Mouse (Mus musculus) neural tube, embryonic 15.5 days (tissue): ENCODE data around the gene Tvp23b. TPM values are rescaled to one million over a fixed set of nuclear protein-coding genes. Genes with fewer than 3 reads are reported as not detected.
A peak's percentile ranks its signal among the peaks of the same experiment; 100 is the strongest.

ENCODE experiments used
- ATAC-seq: fragments of 200-750 bp; cut with Nextera tagmentation; 2 replicates; pipeline ENCODE4 v1.8.0; 2017; ENCODE audit warnings: mild to moderate bottlenecking, moderate TSS enrichment, moderate library complexity; ENCODE audit not compliant: low FRiP score
- H3K27ac ChIP-seq: fragments of 300-500 bp; sonication (generic); replicated peaks from 2 replicates; pipeline ENCODE4 v1.5.1; 2015; ENCODE audit warnings: mild to moderate bottlenecking, inconsistent platforms
- H3K27me3 ChIP-seq: fragments of 300-500 bp; sonication (generic); replicated peaks from 2 replicates; pipeline ENCODE4 v1.6.1; 2015; ENCODE audit warnings: inconsistent platforms
- H3K36me3 ChIP-seq: fragments of 300-500 bp; sonication (generic); 2 replicates; pipeline ENCODE4 v1.6.1; 2015; ENCODE audit warnings: inconsistent platforms
- H3K4me1 ChIP-seq: fragments of 300-500 bp; sonication (generic); 2 replicates; pipeline ENCODE4 v1.6.1; 2015; ENCODE audit warnings: inconsistent platforms
- H3K4me2 ChIP-seq: fragments of 300-500 bp; sonication (generic); 2 replicates; pipeline ENCODE4 v1.6.1; 2015; ENCODE audit warnings: inconsistent platforms, mild to moderate bottlenecking, moderate library complexity
- H3K4me3 ChIP-seq: fragments of 300-500 bp; sonication (generic); replicated peaks from 2 replicates; pipeline ENCODE4 v1.5.1; 2015; ENCODE audit warnings: mild to moderate bottlenecking, inconsistent platforms
- H3K9ac ChIP-seq: fragments of 300-500 bp; sonication (generic); replicated peaks from 2 replicates; pipeline ENCODE4 v1.6.1; 2015; ENCODE audit warnings: mild to moderate bottlenecking, inconsistent platforms
- H3K9me3 ChIP-seq: fragments of 300-500 bp; sonication (generic); replicated peaks from 2 replicates; pipeline ENCODE4 v1.6.1; 2016; ENCODE audit warnings: inconsistent platforms
- WGBS: fragments of 180-500 bp; shearing (Covaris S2); methylation state at CpG from one replicate; pipeline ENCODE4 v1.1.7; 2015; ENCODE audit warnings: mixed read lengths; 5-methylcytosine and 5-hydroxymethylcytosine counted together
- polyA plus RNA-seq: library from polyadenylated mRNA; unstranded; fragments of >200 nt; fragmentation: Nextera tagmentation; extraction: Ambion mirVana; gene quantifications from 2 replicates; pipeline ENCODE4 v1.2.1, GENCODE M21; 2015

The Tvp23b gene
- polyA plus RNA-seq, 1 experiment from 2014 or later = 55.4 TPM

GRCm38 (mm10) chr11:62901699-62902323, 22.6 kb downstream of the Tvp23b start:
- Histone ChIP-seq H3K4me1 (no peaks in the 10 kb centered on the region), H3K27me3 (no peaks in the 10 kb centered on the region), H3K4me3 (no peak overlapping the region), H3K36me3 (no peaks in the 10 kb centered on the region), H3K9me3 (no peaks in the 10 kb centered on the region), H3K9ac (no peak overlapping the region), H3K27ac (no peak overlapping the region), H3K4me2 (no peak overlapping the region)
- WGBS = 31% methylated on average over 12 of the region's 12 CpGs
- ATAC-seq = no peak

- Histone ChIP-seq H3K9ac (no peak overlapping the region), H3K4me2 (no peak overlapping the region), H3K36me3 (no peaks in the 10 kb centered on the region), H3K4me3 (no peak overlapping the region), H3K27me3 (no peaks in the 10 kb centered on the region), H3K9me3 (no peaks in the 10 kb centered on the region), H3K4me1 (no peaks in the 10 kb centered on the region), H3K27ac (no peak overlapping the region)
- ATAC-seq = no peak
- 70% methylated on average over 6 of the region's 6 CpGs for WGBS
Observed at GRCm38 (mm10) chr11:62903871-62904495, 24.7 kb downstream of the Tvp23b start.

- no peak for ATAC-seq
- no peaks in the 10 kb centered on the region for H3K36me3 ChIP-seq
- H3K27me3 ChIP-seq = no peaks in the 10 kb centered on the region
- WGBS = 82% methylated on average over 3 of the region's 3 CpGs
- H3K4me3 ChIP-seq = no peak overlapping the region
- H3K4me1 ChIP-seq = 0 out of 2 replicates have a peak, but pooled peaks cover 4% of the 10 kb centered on the region
- no peak overlapping the region for H3K27ac ChIP-seq
- H3K9me3 ChIP-seq = no peaks in the 10 kb centered on the region
- H3K9ac ChIP-seq = no peak overlapping the region
- H3K4me2 ChIP-seq = no peak overlapping the region
Observed at GRCm38 (mm10) chr11:62909720-62910306, 30.6 kb downstream of the Tvp23b start.

- H3K9ac ChIP-seq = no peak overlapping the region
- no peaks in the 10 kb centered on the region for H3K9me3 ChIP-seq
- H3K36me3 ChIP-seq = no peaks in the 10 kb centered on the region
- 26% methylated on average over 8 of the region's 8 CpGs for WGBS
- H3K4me3 ChIP-seq = no peak overlapping the region
- H3K4me2 ChIP-seq = no peak overlapping the region
- H3K27me3 ChIP-seq = no peaks in the 10 kb centered on the region
- no peak for ATAC-seq
- H3K4me1 ChIP-seq = 0 out of 2 replicates have a peak, but pooled peaks cover 4% of the 10 kb centered on the region
- no peak overlapping the region for H3K27ac ChIP-seq
Observed at GRCm38 (mm10) chr11:62911362-62911761, 32.1 kb downstream of the Tvp23b start.

GRCm38 (mm10) chr11:62913141-62913540, 33.9 kb downstream of the Tvp23b start:
- Histone ChIP-seq H3K27ac (no peak overlapping the region), H3K4me3 (no peak overlapping the region), H3K9ac (no peak overlapping the region), H3K27me3 (no peaks in the 10 kb centered on the region), H3K36me3 (no peaks in the 10 kb centered on the region), H3K9me3 (no peaks in the 10 kb centered on the region), H3K4me2 (no peak overlapping the region), H3K4me1 (0 out of 2 replicates have a peak, but pooled peaks cover 4% of the 10 kb centered on the region)
- no peak for ATAC-seq
- 95% methylated on average over 2 of the region's 2 CpGs for WGBS

- WGBS = 61% methylated on average over 6 of the region's 6 CpGs
- no peak for ATAC-seq
Observed at GRCm38 (mm10) chr11:62914532-62914931, 35.3 kb downstream of the Tvp23b start.

GRCm38 (mm10) chr11:62915486-62915885, 36.2 kb downstream of the Tvp23b start:
- Histone ChIP-seq H3K9me3 (no peaks in the 10 kb centered on the region), H3K9ac (no peak overlapping the region), H3K27ac (no peak overlapping the region), H3K4me1 (peaks cover 11% of the 10 kb centered on the region; the same call in 1 of the 2 replicates), H3K36me3 (no peaks in the 10 kb centered on the region), H3K4me3 (no peak overlapping the region), H3K27me3 (no peaks in the 10 kb centered on the region), H3K4me2 (no peak overlapping the region)
- WGBS = 88% methylated on average over 2 of the region's 2 CpGs
- ATAC-seq = no peak

More at GRCm38 (mm10) chr11:62914532-62914931, 35.3 kb downstream of the Tvp23b start:
- no peaks in the 10 kb centered on the region for H3K36me3 ChIP-seq
- H3K9me3 ChIP-seq = no peaks in the 10 kb centered on the region
- H3K27me3 ChIP-seq = no peaks in the 10 kb centered on the region
- no peak overlapping the region for H3K4me3 ChIP-seq
- H3K4me1 ChIP-seq = 0 out of 2 replicates have a peak, but pooled peaks cover 4% of the 10 kb centered on the region
- no peak overlapping the region for H3K4me2 ChIP-seq
- no peak overlapping the region for H3K27ac ChIP-seq
- no peak overlapping the region for H3K9ac ChIP-seq

GRCm38 (mm10) chr11:62916765-62917164, 37.5 kb downstream of the Tvp23b start:
- Histone ChIP-seq H3K4me1 (peaks cover 14% of the 10 kb centered on the region; the same call in 1 of the 2 replicates), H3K9ac (no peak overlapping the region), H3K4me2 (no peak overlapping the region), H3K9me3 (no peaks in the 10 kb centered on the region), H3K27me3 (no peaks in the 10 kb centered on the region), H3K4me3 (no peak overlapping the region), H3K27ac (no peak overlapping the region), H3K36me3 (no peaks in the 10 kb centered on the region)
- ATAC-seq = no peak
- WGBS = 51% methylated on average over 2 of the region's 2 CpGs

- WGBS = 62% methylated on average over 6 of the region's 6 CpGs
- no peak for ATAC-seq
Observed at GRCm38 (mm10) chr11:62919946-62920742, 40.9 kb downstream of the Tvp23b start.

GRCm38 (mm10) chr11:62920743-62921050, 41.4 kb downstream of the Tvp23b start:
- Histone ChIP-seq H3K27me3 (no peaks in the 10 kb centered on the region), H3K4me2 (peak overlapping the region; percentile 48), H3K9ac (no peak overlapping the region), H3K9me3 (no peaks in the 10 kb centered on the region), H3K36me3 (no peaks in the 10 kb centered on the region), H3K4me3 (peak overlapping the region; percentile 35), H3K4me1 (peaks cover 14% of the 10 kb centered on the region; the same call in 1 of the 2 replicates), H3K27ac (0 out of 2 replicates have a peak overlapping the region, but pooled peaks have one; percentile 37)
- WGBS = 18% methylated on average over 6 of the region's 6 CpGs
- ATAC-seq = no peak

More at GRCm38 (mm10) chr11:62919946-62920742, 40.9 kb downstream of the Tvp23b start:
- Histone ChIP-seq H3K27me3 (no peaks in the 10 kb centered on the region), H3K4me3 (peak overlapping the region; percentile 35), H3K4me2 (peak overlapping the region; percentile 48), H3K27ac (0 out of 2 replicates have a peak overlapping the region, but pooled peaks have one; percentile 37), H3K4me1 (peaks cover 14% of the 10 kb centered on the region; the same call in 1 of the 2 replicates), H3K9me3 (no peaks in the 10 kb centered on the region), H3K9ac (no peak overlapping the region), H3K36me3 (no peaks in the 10 kb centered on the region)
